Mouse (Mus musculus) lung, postnatal 4 days (tissue): ENCODE measurements around the gene Dnajb12.

Experiments
- DNase-seq, 2 experiments: peaks; one replicate each; pipeline ENCODE4 v3.0.0; 2021

Dnajb12 gene

DNA sequence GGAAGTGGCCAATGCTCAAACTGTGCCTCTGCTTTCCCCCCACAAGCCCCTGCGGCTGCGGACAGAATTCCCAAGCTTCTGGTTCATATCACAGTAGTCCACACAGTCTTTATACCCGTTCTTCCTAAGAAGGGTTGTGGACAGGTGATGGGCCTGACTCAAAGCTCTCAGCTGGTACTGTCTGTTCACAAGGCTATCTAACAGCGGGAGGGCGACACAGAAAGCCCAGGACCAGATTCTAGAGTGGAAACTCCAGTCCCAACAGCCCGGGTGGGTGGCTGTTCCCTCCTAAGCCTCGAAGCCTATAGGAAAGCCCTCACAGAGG, 41.1 kb downstream of the Dnajb12 start:
- DNase-seq = no peak

- DNase-seq = peak; percentile 85 to 88
These were observed 41.7 kb downstream of the Dnajb12 start for GRCm38 (mm10) chr10:59920810-59921681.

- no peak for DNase-seq
These were observed 44.1 kb downstream of the Dnajb12 start for GRCm38 (mm10) chr10:59923493-59923892.

GRCm38 (mm10) chr10:59924305-59924704, 44.9 kb downstream of the Dnajb12 start:
- peak; percentile 59 to 68 for DNase-seq

GRCm38 (mm10) chr10:59929205-59929604, 49.8 kb downstream of the Dnajb12 start:
- DNase-seq = peak; percentile 22 to 40

- no peak for DNase-seq
These were observed 51.6 kb downstream of the Dnajb12 start for GRCm38 (mm10) chr10:59930996-59931395.

DNA sequence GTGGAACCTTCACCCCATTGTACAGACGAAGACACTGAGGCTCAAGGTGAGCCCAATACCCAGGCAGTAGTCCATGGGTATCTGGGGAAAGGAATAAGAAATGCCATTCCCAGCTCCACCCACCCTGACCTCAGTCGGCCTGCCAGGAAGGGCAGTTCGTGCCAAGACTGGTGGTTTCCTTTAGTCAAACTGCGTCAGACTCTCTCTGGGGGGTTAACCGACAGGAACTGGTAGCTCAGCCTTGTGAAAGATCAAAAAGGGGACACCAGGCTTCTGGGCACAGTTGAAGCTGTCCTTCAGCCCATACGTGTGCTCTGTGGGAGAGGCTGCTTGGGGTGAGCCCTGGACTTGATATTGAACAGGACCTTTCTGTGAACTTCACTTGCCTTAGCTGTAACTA, 53.2 kb downstream of the Dnajb12 start:
- DNase-seq = peak; percentile 63 to 65

GRCm38 (mm10) chr10:59934039-59934438, 54.7 kb downstream of the Dnajb12 start:
- DNase-seq = no peak

- no peak for DNase-seq
These were observed 56.9 kb downstream of the Dnajb12 start for GRCm38 (mm10) chr10:59936058-59936856.

DNA sequence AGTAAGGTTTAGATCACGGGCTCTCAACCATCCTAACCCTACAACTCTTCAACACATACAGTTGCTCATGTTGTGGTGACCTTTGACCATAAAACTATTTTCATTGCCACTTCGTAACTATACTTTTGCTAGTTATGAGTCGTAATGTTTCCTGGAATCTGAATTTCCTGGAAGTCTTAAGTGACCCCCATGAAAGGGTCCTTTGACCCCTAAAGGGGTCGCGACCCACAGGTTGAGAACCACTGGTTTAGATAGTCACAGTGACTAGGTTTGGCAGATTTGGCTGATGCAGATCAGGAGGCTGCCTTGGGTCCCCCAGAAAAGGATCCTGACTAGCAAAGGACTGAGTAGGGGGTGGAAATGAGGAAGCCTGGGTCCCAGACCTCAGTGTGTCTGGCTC, 59.3 kb downstream of the Dnajb12 start:
- no peak for DNase-seq

GRCm38 (mm10) chr10:59939081-59939480, 59.7 kb downstream of the Dnajb12 start:
- no peak for DNase-seq

- no peak for DNase-seq
These were observed 63.0 kb downstream of the Dnajb12 start for GRCm38 (mm10) chr10:59942281-59942846.

GRCm38 (mm10) chr10:59942847-59943420, 63.6 kb downstream of the Dnajb12 start:
- peak; percentile 71 to 79 for DNase-seq

- DNase-seq = peak; percentile 88 to 91
These were observed 64.1 kb downstream of the Dnajb12 start for GRCm38 (mm10) chr10:59943421-59943989.

GRCm38 (mm10) chr10:59945416-59945815, 66.1 kb downstream of the Dnajb12 start:
- no peak for DNase-seq

DNA sequence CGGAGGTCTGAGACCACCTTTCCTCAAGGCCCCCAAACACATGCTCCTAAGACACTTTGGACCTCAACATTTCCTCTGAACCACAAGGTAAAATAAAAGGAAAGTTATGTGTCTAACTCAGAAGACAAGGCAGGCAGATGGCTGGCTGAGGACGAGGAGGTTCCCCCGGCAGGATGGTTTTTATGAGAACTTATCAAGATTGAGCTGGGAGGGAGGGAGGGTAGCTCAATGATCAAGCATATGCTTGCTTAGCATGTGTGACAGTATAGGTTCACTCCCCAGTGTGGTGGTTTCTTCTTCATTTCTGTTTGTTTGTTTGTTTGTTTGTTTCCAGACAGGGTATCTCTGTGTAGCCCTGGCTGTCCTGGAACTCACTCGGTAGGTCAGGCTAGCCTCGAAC, 67.0 kb downstream of the Dnajb12 start:
- DNase-seq = no peak

DNA sequence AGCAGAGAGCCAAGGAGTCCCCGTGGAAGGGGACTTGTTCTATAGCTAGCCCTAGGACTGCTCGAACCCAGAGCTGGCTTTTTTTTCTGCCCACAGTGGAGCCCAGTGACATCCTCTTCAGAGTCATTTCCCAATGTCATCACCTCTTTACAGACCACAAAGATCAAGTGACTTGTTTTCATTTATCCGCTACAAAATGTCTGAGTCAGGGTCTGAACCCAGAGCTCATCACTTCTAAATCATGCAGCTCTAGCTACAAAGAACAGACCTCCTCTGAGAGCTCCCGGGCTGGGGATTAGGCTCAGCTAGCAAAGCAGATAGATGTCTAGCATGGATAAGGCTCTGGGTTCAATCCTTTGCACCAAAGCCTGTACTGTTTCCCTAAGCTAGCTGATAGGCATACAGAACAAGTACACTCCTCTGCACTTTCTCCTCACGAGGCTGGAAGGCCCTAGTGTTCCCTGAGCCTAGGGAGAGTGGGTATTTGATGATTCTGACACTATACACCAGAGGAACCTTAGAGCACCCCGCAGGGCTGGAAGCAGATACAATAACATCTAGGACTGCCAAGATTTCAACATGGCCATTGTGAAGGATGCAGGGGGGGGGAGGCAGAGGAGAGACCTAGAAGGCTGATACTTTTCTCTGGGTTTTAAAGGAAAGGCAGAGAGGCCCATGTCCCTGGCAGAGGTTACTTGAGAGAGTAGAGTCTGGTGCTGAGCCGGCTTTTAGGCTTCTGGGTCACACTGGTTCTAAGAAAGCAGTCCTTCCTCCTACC, 68.1 kb downstream of the Dnajb12 start:
- no peak for DNase-seq

DNA sequence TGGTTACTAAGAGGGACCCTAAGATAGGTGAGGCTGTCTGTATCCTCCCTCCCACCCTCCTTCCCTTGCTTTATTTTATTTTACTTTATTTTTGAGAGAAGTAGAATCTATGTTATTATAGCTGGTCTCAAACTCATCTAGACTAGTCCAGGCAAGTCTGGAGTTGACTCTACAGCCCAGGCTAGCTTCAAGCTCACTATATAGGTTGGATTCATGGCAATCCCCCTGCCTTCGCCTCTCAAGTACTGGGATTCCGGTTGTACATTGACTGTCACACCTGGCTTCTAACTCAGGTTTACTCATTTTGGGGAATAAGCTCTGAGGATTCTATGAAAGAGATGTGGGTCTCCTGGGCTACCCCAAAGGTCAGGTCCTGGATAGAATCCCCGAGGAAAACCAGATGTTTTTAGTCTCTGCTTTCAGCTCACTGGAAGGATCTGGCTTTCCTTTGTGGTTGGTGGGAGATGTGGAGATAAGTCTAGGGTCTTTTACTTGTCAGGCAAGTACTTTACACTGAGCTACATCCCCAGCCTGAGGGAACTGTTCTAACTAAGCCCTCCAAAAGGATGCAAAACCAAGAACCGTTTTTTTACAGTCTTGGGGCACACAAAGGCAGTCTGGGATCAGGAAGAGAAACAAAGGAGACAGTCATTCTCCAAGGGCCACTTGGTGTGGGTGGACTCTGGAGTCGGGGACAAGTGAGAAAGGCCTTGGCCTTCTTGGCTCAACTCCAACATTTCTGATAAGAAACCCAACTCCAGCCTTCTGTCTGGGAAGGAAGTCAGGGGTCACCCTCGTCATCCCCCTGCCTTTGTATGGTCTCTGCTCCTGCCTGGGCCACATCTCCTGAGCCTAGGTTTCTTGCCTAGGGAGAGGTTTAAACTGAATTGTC, 69.3 kb downstream of the Dnajb12 start:
- DNase-seq = peak in 1 of 2 experiments; percentile 39
